In the genomic region with DNA sequence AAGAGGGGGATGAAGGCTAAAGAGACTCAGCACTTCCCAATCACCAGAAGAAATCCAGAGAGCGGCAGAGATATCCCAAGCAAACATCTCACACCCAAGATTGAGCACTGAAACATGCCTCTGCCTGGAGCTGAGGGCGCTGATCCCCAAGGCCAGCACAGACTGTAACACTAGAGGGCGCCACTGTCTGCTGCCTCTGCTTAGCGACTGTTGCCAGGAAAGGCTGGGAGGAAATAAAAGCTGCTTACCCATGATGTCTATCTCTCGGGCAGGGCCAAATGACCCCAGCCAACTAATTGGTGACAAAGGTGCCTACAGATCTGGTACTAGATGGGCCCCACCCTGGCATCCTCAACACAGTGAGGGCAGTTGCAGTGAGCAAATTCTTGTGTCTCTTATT, we compare ENCODE assay signal across 10 mouse cellular contexts. TPM values are rescaled to one million over a fixed set of nuclear protein-coding genes. Genes with fewer than 3 reads are reported as not detected.
DNase-seq lines count a peak whose midpoint lies in the region; ATAC-seq and TF ChIP-seq lines count a peak whose summit lies in the region.
"Had no signal": no experiment of that assay in that cellular context is flagged by ENCODE, and none has a peak within 500 bp of the region (broad histone marks: within the 10 kb centered on the region; RNA-seq: fewer than 3 reads in every experiment).

No protein-coding gene starts in this region.

- no peaks in the 10 kb centered on the region for H3K9me3 ChIP-seq in lung, embryonic 14.5 days (ENCODE audit: low read depth, low read length)
- 0 out of 2 replicates have a peak, but pooled peaks cover 5% of the 10 kb centered on the region for H3K9me3 ChIP-seq in heart, embryonic 12.5 days (replicated peaks)
- H3K9me3 ChIP-seq: embryonic facial prominence, embryonic 12.5 days; limb, embryonic 12.5 days had no signal

- TF ChIP-seq CTCF in cerebellum, adult 2 months (IDR thresholded peaks at IDR 0.05; ENCODE audit: borderline replicate concordance, insufficient read depth, low read depth, low read length) = peak; percentile 46
- TF ChIP-seq CTCF in lung, embryonic 14.5 days (IDR thresholded peaks at IDR 0.05; ENCODE audit: low read depth) = peak; percentile 62
- TF ChIP-seq CTCF in embryonic fibroblast, embryonic 13.5 days (IDR thresholded peaks at IDR 0.05; ENCODE audit: borderline replicate concordance, insufficient read depth, low read length) = peak; percentile 68; the same call in 1 of the 2 replicates

- no peaks in the 10 kb centered on the region for H3K4me1 ChIP-seq in cerebellum, adult 2 months (ENCODE audit: control insufficient read depth, insufficient read depth, low read length)
- no peaks in the 10 kb centered on the region for H3K4me1 ChIP-seq in lung, embryonic 14.5 days (ENCODE audit: insufficient read depth)
- H3K4me1 ChIP-seq in embryonic fibroblast, embryonic 13.5 days (ENCODE audit: control insufficient read depth, insufficient read depth, low read length) = no peaks in the 10 kb centered on the region
- H3K4me1 ChIP-seq in heart, embryonic 12.5 days (replicated peaks) = 0 out of 2 replicates have a peak, but pooled peaks cover 4% of the 10 kb centered on the region
- H3K4me1 ChIP-seq: embryonic facial prominence, embryonic 12.5 days; limb, embryonic 12.5 days had no signal

- no peaks in the 10 kb centered on the region for H3K36me3 ChIP-seq in lung, embryonic 14.5 days (ENCODE audit: insufficient read depth)
- H3K36me3 ChIP-seq in heart, embryonic 12.5 days = no peaks in the 10 kb centered on the region
- H3K36me3 ChIP-seq: embryonic facial prominence, embryonic 12.5 days; limb, embryonic 12.5 days had no signal

- 31% methylated on average over 5 of the region's 5 CpGs for WGBS in cerebellum, adult 2 months
- WGBS in lung, embryonic 14.5 days = 29% methylated on average over 5 of the region's 5 CpGs
- WGBS in heart, embryonic 12.5 days = 41% methylated on average over 5 of the region's 5 CpGs

- no peak overlapping the region for H3K27ac ChIP-seq in cerebellum, adult 2 months (ENCODE audit: insufficient read depth, low read length)
- no peak overlapping the region for H3K27ac ChIP-seq in lung, embryonic 14.5 days (ENCODE audit: low read depth)
- no peak overlapping the region for H3K27ac ChIP-seq in embryonic fibroblast, embryonic 13.5 days (ENCODE audit: insufficient read depth, low read length)
- H3K27ac ChIP-seq in heart, embryonic 12.5 days (ENCODE audit: poor library complexity, severe bottlenecking) = no peak overlapping the region
- H3K27ac ChIP-seq: embryonic facial prominence, embryonic 12.5 days; limb, embryonic 12.5 days had no signal

- H3K9ac ChIP-seq in lung, embryonic 14.5 days = no peak overlapping the region
- no peak overlapping the region for H3K9ac ChIP-seq in heart, embryonic 12.5 days
- H3K9ac ChIP-seq: embryonic facial prominence, embryonic 12.5 days; limb, embryonic 12.5 days had no signal

- TF ChIP-seq POLR2A in cerebellum, adult 2 months (IDR thresholded peaks at IDR 0.05; ENCODE audit: borderline replicate concordance, insufficient read depth, low read length) = no peak
- no peak for TF ChIP-seq POLR2A in embryonic fibroblast, embryonic 13.5 days (IDR thresholded peaks at IDR 0.05; ENCODE audit: low read depth, low read length)

- DNase-seq in cerebellum, adult 2 months = no peak
- DNase-seq in cerebellum, adult 11 months = no peak
- peak; percentile 58 for DNase-seq in lung, embryonic 14.5 days
- DNase-seq in lung, postnatal 25 days (ENCODE audit: low spot score) = no peak
- peak; percentile 53 for DNase-seq in retina, postnatal 1 day

- no peak overlapping the region for H3K4me2 ChIP-seq in lung, embryonic 14.5 days
- H3K4me2 ChIP-seq in heart, embryonic 12.5 days = no peak overlapping the region
- H3K4me2 ChIP-seq: embryonic facial prominence, embryonic 12.5 days; limb, embryonic 12.5 days had no signal

- H3K27me3 ChIP-seq in cerebellum, adult 2 months (ENCODE audit: control insufficient read depth, insufficient read depth, low read length) = no peaks in the 10 kb centered on the region
- H3K27me3 ChIP-seq in lung, embryonic 14.5 days (ENCODE audit: insufficient read depth, low read length) = no peaks in the 10 kb centered on the region
- no peaks in the 10 kb centered on the region for H3K27me3 ChIP-seq in heart, embryonic 12.5 days (replicated peaks)
- H3K27me3 ChIP-seq: embryonic facial prominence, embryonic 12.5 days; limb, embryonic 12.5 days had no signal

- no peak overlapping the region for H3K4me3 ChIP-seq in cerebellum, adult 2 months (replicated peaks; ENCODE audit: insufficient read depth, low read depth, low read length)
- no peak overlapping the region for H3K4me3 ChIP-seq in lung, embryonic 14.5 days (ENCODE audit: low read depth, low read length)
- no peak overlapping the region for H3K4me3 ChIP-seq in embryonic fibroblast, embryonic 13.5 days (ENCODE audit: insufficient read depth, low read length)
- no peak overlapping the region for H3K4me3 ChIP-seq in heart, embryonic 12.5 days
- H3K4me3 ChIP-seq: embryonic facial prominence, embryonic 12.5 days; limb, embryonic 12.5 days had no signal

- no peak for ATAC-seq in lung, embryonic 14.5 days (ENCODE audit: insufficient read depth)
- ATAC-seq in activated CD4-positive, CD25-positive, alpha-beta regulatory T cell, adult 4 months = no peak
- ATAC-seq in heart, embryonic 12.5 days (ENCODE audit: insufficient number of reproducible peaks, low FRiP score) = no peak

RNA-seq across cellular contexts. Expression of a gene that starts 11.9 kb away (rescaled TPM):
- polyA plus RNA-seq in cerebellum, adult 2 months (2012; rRNA removed) = 0.07 TPM in 1 of 2 replicates, not detected in the other
- not detected in 2 replicates for polyA plus RNA-seq in lung, embryonic 14.5 days (2014; fragmentation: Nextera tagmentation; extraction: Ambion mirVana)
- polyA plus RNA-seq in embryonic fibroblast, embryonic 13.5 days (2011; ENCODE audit: insufficient read length, low read depth, missing spikeins) = not detected in 2 replicates
- polyA plus RNA-seq in activated CD4-positive, CD25-positive, alpha-beta regulatory T cell, adult 4 months (2017; shearing (Covaris generic)) = not detected
- polyA plus RNA-seq in heart, embryonic 12.5 days (2016; fragmentation: Nextera tagmentation; extraction: Ambion mirVana) = not detected in 2 replicates
- polyA plus RNA-seq: embryonic facial prominence, embryonic 12.5 days; limb, embryonic 12.5 days had no signal

RNA-seq across cellular contexts. Expression of a gene that starts 19.1 kb away (rescaled TPM):
- polyA plus RNA-seq in cerebellum, adult 2 months (2012; rRNA removed) = not detected in 2 replicates
- polyA plus RNA-seq in lung, embryonic 14.5 days (2014; fragmentation: Nextera tagmentation; extraction: Ambion mirVana) = 0.16 TPM in 1 of 2 replicates, not detected in the other
- not detected in 2 replicates for polyA plus RNA-seq in embryonic fibroblast, embryonic 13.5 days (2011; ENCODE audit: insufficient read length, low read depth, missing spikeins)
- polyA plus RNA-seq in activated CD4-positive, CD25-positive, alpha-beta regulatory T cell, adult 4 months (2017; shearing (Covaris generic)) = not detected
- 0.17 and 0.32 TPM in 2 replicates for polyA plus RNA-seq in heart, embryonic 12.5 days (2016; fragmentation: Nextera tagmentation; extraction: Ambion mirVana)
- polyA plus RNA-seq: embryonic facial prominence, embryonic 12.5 days; limb, embryonic 12.5 days had no signal

RNA-seq across cellular contexts. Expression of a gene that starts 35.7 kb away (rescaled TPM):
- 1.8 TPM in 2 replicates for polyA plus RNA-seq in cerebellum, adult 2 months (2012; rRNA removed)
- polyA plus RNA-seq in lung, embryonic 14.5 days (2014; fragmentation: Nextera tagmentation; extraction: Ambion mirVana) = not detected in 2 replicates
- polyA plus RNA-seq in embryonic fibroblast, embryonic 13.5 days (2011; ENCODE audit: insufficient read length, low read depth, missing spikeins) = not detected in 2 replicates
- polyA plus RNA-seq in activated CD4-positive, CD25-positive, alpha-beta regulatory T cell, adult 4 months (2017; shearing (Covaris generic)) = 1 to 10 TPM; 1.1 to 1.3 TPM
- polyA plus RNA-seq in heart, embryonic 12.5 days (2016; fragmentation: Nextera tagmentation; extraction: Ambion mirVana) = 0.17 and 0.28 TPM in 2 replicates
- polyA plus RNA-seq: limb, embryonic 12.5 days had no signal

Comparison
In these comparisons a context has a peak if more than half of its experiments do, and no peak if none do; other contexts are left out.
1. DNase-seq: peak in lung, embryonic 14.5 days (single experiment) and retina, postnatal 1 day (single experiment); none in cerebellum, adult 2 months (0 of 2), cerebellum, adult 11 months (single experiment) and lung, postnatal 25 days (single experiment).
2. Peak in every context shown above with its lines, with median percentiles within 50 percentile points of each other: CTCF ChIP-seq.